Mouse (Mus musculus): Measurements from ENCODE around the gene Tppp.
A peak's percentile ranks its signal among the peaks of the same experiment; 100 is the strongest.

DNA sequence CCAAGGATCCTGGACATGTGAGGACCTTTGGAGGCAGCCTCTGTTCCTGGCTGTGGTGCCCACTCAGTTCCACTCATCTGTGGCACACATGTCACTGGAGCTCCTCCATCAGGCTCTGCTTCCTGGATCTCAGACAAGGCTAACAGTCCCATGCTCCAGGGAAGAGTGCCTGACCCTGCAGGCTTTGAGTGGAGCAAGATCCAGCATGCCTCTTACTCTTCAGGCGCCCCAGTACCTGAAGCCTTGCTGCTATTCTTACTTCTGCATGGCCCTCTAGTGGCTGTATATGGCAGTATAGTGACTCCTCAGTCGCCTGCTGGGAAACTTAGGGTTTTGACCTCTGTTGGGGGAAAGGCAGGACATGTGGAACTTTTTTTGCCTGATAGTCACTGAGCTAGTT lies 17.0 kb downstream of the Tppp start:
- TF ChIP-seq CTCF (IDR thresholded peaks at IDR 0.05; ENCODE audit: low read depth, low read length) (0 out of 2 replicates have a peak, but pooled peaks have one; percentile 29), POLR2A (IDR thresholded peaks at IDR 0.05; ENCODE audit: borderline replicate concordance, low read depth, low read length) (no peak)

Measured in bone marrow macrophage, adult 2 months (primary cell).